Mouse (Mus musculus): ENCODE results near the gene Hunk. TPM values are rescaled to one million over a fixed set of nuclear protein-coding genes. Genes with fewer than 3 reads are reported as not detected.
A peak's percentile ranks its signal among the peaks of the same experiment; 100 is the strongest.

Hunk gene
- polyA plus RNA-seq (2014; fragmentation: Nextera tagmentation; extraction: Ambion mirVana): 10.6 and 10.7 TPM in 2 replicates

DNA sequence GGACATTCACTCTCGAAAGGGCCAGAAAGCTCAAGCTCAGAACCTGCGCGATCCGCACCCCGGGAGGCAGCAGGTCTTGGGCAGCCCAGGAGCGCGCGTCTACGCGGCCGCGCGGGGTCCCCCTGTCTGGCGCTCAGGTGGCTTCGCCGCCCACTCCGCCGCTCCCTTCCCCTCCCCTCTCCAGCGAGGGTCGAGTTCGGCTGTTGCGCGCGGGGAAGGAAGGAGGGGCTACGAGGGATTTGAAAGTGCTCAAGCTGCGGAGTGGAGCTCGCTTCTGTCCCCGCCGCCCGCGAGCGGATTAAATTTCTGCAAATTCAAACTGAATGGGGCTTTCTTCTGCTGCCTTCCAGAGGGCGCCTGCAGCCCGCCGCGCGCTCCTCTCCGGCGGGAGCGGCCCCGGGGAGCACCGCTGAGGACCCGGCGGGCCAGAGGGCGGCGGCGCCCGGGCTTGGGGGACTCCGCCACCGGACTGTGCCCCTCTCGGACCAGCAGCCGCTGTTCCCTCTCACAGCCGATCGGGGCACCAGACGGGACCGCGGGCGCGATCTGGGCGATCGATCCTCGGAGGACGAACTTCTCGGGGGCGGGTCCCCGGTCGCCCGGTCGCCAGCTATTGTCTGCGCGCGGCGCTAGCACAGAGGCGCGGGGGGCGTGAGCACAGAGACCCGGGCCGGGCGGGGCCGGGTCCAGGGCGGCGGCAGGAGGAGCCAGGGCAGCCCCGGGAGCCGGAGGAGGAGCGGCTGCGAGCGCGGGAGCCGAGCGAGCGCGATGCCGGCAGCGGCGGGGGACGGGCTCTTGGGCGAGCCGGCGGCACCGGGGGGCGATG is at the start of gene Hunk:
TSS of gene Hunk (plus strand) at position 326 of the 826 bp plus-strand sequence.
- H3K4me3 ChIP-seq (ENCODE audit: low read depth, low read length): peak within 1 kb of the TSS; percentile 83
- peak within 1 kb of the TSS; percentile 98 for H3K27ac ChIP-seq (ENCODE audit: low read depth, low read length)
- peaks cover 39% of the 10 kb centered on the region for H3K4me1 ChIP-seq (ENCODE audit: control insufficient read depth, insufficient read depth, low read length)
- H3K36me3 ChIP-seq (ENCODE audit: control insufficient read depth, insufficient read depth, low read length): peaks cover 7% of the 10 kb centered on the region
- no peaks in the 10 kb centered on the region for H3K27me3 ChIP-seq (replicated peaks; ENCODE audit: control insufficient read depth, insufficient read depth, low read length)
- WGBS: under 1% methylated on average over 82 of the region's 101 CpGs
- H3K9me3 ChIP-seq (replicated peaks; ENCODE audit: control insufficient read depth, low read length): 0 out of 2 replicates have a peak, but pooled peaks cover 3% of the 10 kb centered on the region
- peak; percentile 91 for DNase-seq (ENCODE audit: low spot score)
- peak; percentile 79 for ATAC-seq
- H3K4me2 ChIP-seq (ENCODE audit: low read length): peak within 1 kb of the TSS; percentile 62
- H3K9ac ChIP-seq (ENCODE audit: low read length): peak within 1 kb of the TSS; percentile 91

DNA sequence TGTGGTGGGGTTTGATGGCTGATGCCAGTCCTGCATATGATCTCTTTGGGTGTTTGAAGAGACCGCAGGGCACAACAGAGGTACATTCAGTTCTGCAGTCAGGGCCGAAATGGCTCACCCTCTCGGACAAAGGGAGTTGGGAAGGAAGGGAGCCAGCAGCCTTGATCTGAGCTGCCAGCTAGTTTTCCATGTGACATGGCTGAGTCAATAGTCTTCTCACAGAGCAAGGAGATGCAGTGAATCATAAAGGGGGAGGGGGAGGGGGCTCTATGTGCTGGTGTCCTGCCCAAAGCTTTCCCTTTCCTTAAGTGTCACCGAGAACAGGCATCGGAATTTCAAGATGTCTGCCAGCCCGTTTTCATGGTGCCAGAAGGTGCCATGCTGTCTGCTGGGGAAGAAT is 46.8 kb upstream of the Hunk start:
- Histone ChIP-seq H3K36me3 (ENCODE audit: control insufficient read depth, insufficient read depth, low read length) (no peaks in the 10 kb centered on the region), H3K9me3 (replicated peaks; ENCODE audit: control insufficient read depth, low read length) (no peaks in the 10 kb centered on the region), H3K27me3 (replicated peaks; ENCODE audit: control insufficient read depth, insufficient read depth, low read length) (no peaks in the 10 kb centered on the region), H3K4me1 (ENCODE audit: control insufficient read depth, insufficient read depth, low read length) (no peaks in the 10 kb centered on the region), H3K27ac (ENCODE audit: low read depth, low read length) (no peak overlapping the region), H3K4me2 (ENCODE audit: low read length) (no peak overlapping the region), H3K9ac (ENCODE audit: low read length) (no peak overlapping the region), H3K4me3 (ENCODE audit: low read depth, low read length) (no peak overlapping the region)
- ATAC-seq (no peak), DNase-seq (ENCODE audit: low spot score) (no peak)
- WGBS: 79% methylated on average over 6 of the region's 6 CpGs

DNA sequence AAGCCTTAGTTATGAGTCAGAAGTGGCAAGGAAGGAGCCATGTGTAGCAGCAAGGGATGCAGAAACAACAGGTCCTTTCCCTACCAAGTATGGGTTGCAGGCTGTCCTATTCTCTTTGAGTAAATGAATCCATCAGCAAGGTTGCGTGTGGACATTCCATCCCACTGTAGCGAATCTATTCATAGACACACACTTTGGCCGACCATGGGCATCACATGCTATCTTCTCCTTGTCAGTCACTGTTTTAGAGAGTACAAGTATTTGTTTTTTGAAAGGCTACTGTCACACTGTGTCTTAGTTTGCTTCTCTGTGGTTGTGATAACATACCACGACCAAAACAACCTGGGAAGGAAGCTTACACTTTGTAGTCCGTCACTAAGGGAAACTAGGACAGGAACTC is 44.7 kb upstream of the Hunk start:
- ATAC-seq (no peak), DNase-seq (ENCODE audit: low spot score) (no peak)
- no peak overlapping the region for H3K27ac ChIP-seq (ENCODE audit: low read depth, low read length)
- H3K27me3 ChIP-seq (replicated peaks; ENCODE audit: control insufficient read depth, insufficient read depth, low read length): no peaks in the 10 kb centered on the region
- H3K4me1 ChIP-seq (ENCODE audit: control insufficient read depth, insufficient read depth, low read length): no peaks in the 10 kb centered on the region
- no peak overlapping the region for H3K9ac ChIP-seq (ENCODE audit: low read length)
- no peak overlapping the region for H3K4me2 ChIP-seq (ENCODE audit: low read length)
- H3K9me3 ChIP-seq (replicated peaks; ENCODE audit: control insufficient read depth, low read length): no peaks in the 10 kb centered on the region
- H3K4me3 ChIP-seq (ENCODE audit: low read depth, low read length): no peak overlapping the region
- no peaks in the 10 kb centered on the region for H3K36me3 ChIP-seq (ENCODE audit: control insufficient read depth, insufficient read depth, low read length)
- WGBS: 87% methylated on average over 5 of the region's 5 CpGs

DNA sequence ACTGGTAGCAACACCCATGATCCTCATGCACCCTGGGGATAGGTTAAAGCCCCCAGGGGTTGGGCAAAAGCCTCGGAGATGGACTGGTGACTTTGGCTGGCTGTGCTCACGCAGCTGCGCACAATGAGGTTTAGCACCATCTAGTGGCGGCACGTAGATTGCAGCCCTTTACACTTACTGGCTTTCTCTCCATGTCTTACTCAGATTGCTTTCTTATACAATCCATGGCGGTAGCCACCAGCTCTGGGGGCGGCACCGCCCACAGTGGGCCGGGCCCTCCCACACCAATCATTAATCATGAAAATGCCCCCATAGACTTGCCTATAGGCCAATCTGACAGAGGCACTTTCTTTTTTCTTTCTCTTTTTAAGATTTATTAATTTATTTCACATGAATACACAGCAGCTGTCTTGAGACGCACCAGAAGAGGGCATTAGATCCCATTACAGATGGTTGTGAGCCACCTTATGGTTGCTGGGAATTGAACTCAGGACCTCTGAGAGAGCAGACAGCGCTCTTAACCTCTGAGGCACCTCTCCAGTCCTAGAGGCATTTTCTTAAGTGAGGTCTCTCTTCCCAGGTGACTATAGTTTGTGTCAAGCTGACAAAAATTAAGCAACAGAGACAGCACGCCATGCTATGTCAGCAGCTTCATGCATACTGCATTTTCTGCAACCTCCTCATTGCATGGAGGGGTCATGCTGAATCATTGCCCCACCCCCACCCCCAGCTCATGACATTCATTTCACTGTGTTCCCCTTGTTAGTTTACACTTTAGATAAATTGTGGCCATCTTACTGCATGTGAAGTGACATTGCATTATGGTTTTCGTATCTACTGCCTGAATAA is 35.9 kb upstream of the Hunk start:
- peak; percentile 93 for ATAC-seq
- Histone ChIP-seq H3K4me3 (ENCODE audit: low read depth, low read length) (no peak overlapping the region), H3K36me3 (ENCODE audit: control insufficient read depth, insufficient read depth, low read length) (no peaks in the 10 kb centered on the region), H3K4me1 (ENCODE audit: control insufficient read depth, insufficient read depth, low read length) (no peaks in the 10 kb centered on the region; the same call in 1 of the 2 replicates), H3K27ac (ENCODE audit: low read depth, low read length) (no peak overlapping the region), H3K9ac (ENCODE audit: low read length) (no peak overlapping the region), H3K4me2 (ENCODE audit: low read length) (no peak overlapping the region), H3K27me3 (replicated peaks; ENCODE audit: control insufficient read depth, insufficient read depth, low read length) (no peaks in the 10 kb centered on the region), H3K9me3 (replicated peaks; ENCODE audit: control insufficient read depth, low read length) (no peaks in the 10 kb centered on the region)
- DNase-seq (ENCODE audit: low spot score): peak; percentile 85
- WGBS: 29% methylated on average over 12 of the region's 13 CpGs

DNA sequence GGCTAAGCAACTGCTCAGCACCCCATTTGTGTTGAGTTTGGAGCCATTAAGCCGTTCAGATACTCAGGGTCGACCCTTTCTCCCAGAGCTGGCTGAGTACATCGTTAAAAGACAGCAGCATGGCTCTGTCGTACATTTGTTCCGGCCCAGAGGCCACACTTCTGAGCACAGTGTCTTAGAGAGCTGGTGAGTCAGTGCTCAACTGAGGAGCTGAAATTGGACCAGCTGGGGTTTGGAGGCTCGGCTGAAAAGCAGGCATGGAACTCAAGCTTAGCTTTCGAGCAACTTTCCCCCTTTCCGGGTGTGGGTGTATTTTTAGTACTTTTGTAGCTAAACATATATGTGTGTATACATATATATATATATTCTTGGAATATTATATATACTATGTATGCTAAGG is 34.1 kb upstream of the Hunk start:
- H3K4me1 ChIP-seq (ENCODE audit: control insufficient read depth, insufficient read depth, low read length): no peaks in the 10 kb centered on the region; the same call in 1 of the 2 replicates
- H3K4me2 ChIP-seq (ENCODE audit: low read length): no peak overlapping the region
- WGBS: 44% methylated on average over 8 of the region's 8 CpGs
- H3K9ac ChIP-seq (ENCODE audit: low read length): no peak overlapping the region
- H3K9me3 ChIP-seq (replicated peaks; ENCODE audit: control insufficient read depth, low read length): no peaks in the 10 kb centered on the region
- ATAC-seq (no peak), DNase-seq (ENCODE audit: low spot score) (no peak)
- no peaks in the 10 kb centered on the region for H3K27me3 ChIP-seq (replicated peaks; ENCODE audit: control insufficient read depth, insufficient read depth, low read length)
- no peak overlapping the region for H3K4me3 ChIP-seq (ENCODE audit: low read depth, low read length)
- no peak overlapping the region for H3K27ac ChIP-seq (ENCODE audit: low read depth, low read length)
- no peaks in the 10 kb centered on the region for H3K36me3 ChIP-seq (ENCODE audit: control insufficient read depth, insufficient read depth, low read length)

DNA sequence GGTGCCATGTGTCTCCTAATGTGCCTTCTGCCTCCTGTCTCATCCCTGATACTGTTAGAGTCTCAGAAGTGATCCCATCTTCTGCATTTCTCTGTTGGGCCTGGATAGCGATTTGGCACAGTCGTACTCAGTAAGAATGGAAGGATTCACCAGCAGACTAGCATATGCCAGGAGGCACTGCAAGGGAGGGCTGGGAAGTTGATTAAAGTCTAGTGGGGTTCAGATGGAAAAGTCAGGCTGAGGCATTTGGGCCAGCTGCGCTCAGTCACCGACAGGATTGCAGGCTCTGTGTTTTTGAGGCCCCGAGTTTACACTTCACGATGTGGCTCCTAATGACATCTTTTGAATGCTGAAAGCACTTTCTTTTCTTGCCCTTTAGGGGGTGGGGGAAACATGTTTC is 33.1 kb upstream of the Hunk start:
- Histone ChIP-seq H3K36me3 (ENCODE audit: control insufficient read depth, insufficient read depth, low read length) (no peaks in the 10 kb centered on the region), H3K4me3 (ENCODE audit: low read depth, low read length) (no peak overlapping the region), H3K27me3 (replicated peaks; ENCODE audit: control insufficient read depth, insufficient read depth, low read length) (no peaks in the 10 kb centered on the region), H3K4me1 (ENCODE audit: control insufficient read depth, insufficient read depth, low read length) (no peaks in the 10 kb centered on the region; the same call in 1 of the 2 replicates), H3K9ac (ENCODE audit: low read length) (no peak overlapping the region), H3K27ac (ENCODE audit: low read depth, low read length) (peak overlapping the region; percentile 49; the same call in 1 of the 2 replicates), H3K9me3 (replicated peaks; ENCODE audit: control insufficient read depth, low read length) (no peaks in the 10 kb centered on the region), H3K4me2 (ENCODE audit: low read length) (no peak overlapping the region)
- peak; percentile 79 for ATAC-seq
- WGBS: 34% methylated on average over 6 of the region's 6 CpGs
- DNase-seq (ENCODE audit: low spot score): peak; percentile 75

DNA sequence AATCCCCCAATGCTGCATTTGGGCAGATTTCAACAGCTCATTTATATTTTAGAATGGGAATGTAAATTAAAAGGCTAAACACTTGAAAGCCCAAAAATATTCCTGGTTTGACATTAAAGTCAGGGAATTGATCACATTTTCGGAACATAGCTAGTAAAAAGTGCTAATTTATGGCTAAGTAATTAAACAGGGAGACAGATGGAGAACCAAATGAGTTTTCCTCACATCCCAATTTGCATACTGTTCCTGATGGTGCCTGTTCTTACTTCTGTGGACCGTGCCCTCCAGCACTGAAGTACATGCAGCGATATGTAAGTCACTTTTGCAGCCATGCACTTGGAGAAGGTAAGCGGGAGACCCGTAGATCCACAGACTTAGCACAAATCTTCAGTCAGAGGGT is 32.7 kb upstream of the Hunk start:
- no peaks in the 10 kb centered on the region; the same call in 1 of the 2 replicates for H3K4me1 ChIP-seq (ENCODE audit: control insufficient read depth, insufficient read depth, low read length)
- H3K4me2 ChIP-seq (ENCODE audit: low read length): no peak overlapping the region
- no peaks in the 10 kb centered on the region for H3K27me3 ChIP-seq (replicated peaks; ENCODE audit: control insufficient read depth, insufficient read depth, low read length)
- H3K4me3 ChIP-seq (ENCODE audit: low read depth, low read length): no peak overlapping the region
- no peak overlapping the region for H3K9ac ChIP-seq (ENCODE audit: low read length)
- 62% methylated on average over 5 of the region's 5 CpGs for WGBS
- DNase-seq (ENCODE audit: low spot score) (peak; percentile 75), ATAC-seq (peak; percentile 73)
- H3K9me3 ChIP-seq (replicated peaks; ENCODE audit: control insufficient read depth, low read length): no peaks in the 10 kb centered on the region
- no peaks in the 10 kb centered on the region for H3K36me3 ChIP-seq (ENCODE audit: control insufficient read depth, insufficient read depth, low read length)
- peak overlapping the region; percentile 49; the same call in 1 of the 2 replicates for H3K27ac ChIP-seq (ENCODE audit: low read depth, low read length)

DNA sequence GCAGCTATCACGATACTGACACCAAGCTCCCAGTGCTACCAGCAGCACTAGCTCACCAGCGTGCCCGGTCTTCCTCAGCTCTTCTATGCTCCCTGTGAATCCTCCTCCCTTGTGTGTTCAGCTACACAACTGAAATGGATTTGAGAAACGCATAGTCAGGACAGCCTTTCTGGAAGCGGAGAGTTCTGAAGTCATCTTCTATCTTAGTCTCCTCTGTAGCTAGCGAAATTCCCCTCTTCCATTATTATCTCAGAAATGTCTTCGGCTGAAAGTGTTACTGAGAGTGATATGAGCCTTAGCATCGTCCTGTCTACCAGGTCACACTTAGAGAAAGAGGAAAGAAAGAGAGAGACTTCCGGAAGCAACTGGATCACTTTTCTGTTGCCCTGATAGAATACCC is 26.5 kb upstream of the Hunk start:
- H3K4me2 ChIP-seq (ENCODE audit: low read length): no peak overlapping the region
- no peaks in the 10 kb centered on the region for H3K9me3 ChIP-seq (replicated peaks; ENCODE audit: control insufficient read depth, low read length)
- no peak overlapping the region for H3K9ac ChIP-seq (ENCODE audit: low read length)
- no peak for ATAC-seq
- H3K27ac ChIP-seq (ENCODE audit: low read depth, low read length): no peak overlapping the region
- WGBS: 88% methylated on average over 9 of the region's 9 CpGs
- peaks cover 8% of the 10 kb centered on the region for H3K4me1 ChIP-seq (ENCODE audit: control insufficient read depth, insufficient read depth, low read length)
- no peak for DNase-seq (ENCODE audit: low spot score)
- no peak overlapping the region for H3K4me3 ChIP-seq (ENCODE audit: low read depth, low read length)
- H3K36me3 ChIP-seq (ENCODE audit: control insufficient read depth, insufficient read depth, low read length): no peaks in the 10 kb centered on the region
- H3K27me3 ChIP-seq (replicated peaks; ENCODE audit: control insufficient read depth, insufficient read depth, low read length): no peaks in the 10 kb centered on the region

Measured in forebrain, embryonic 14.5 days (tissue).